Mouse (Mus musculus): Measurements from ENCODE around the gene Dennd1b. TPM values are rescaled to one million over a fixed set of nuclear protein-coding genes. Genes with fewer than 3 reads are reported as not detected.

Dennd1b gene
- total RNA-seq (2021): 10 to 100 TPM; 19.8 to 20.8 TPM

DNA sequence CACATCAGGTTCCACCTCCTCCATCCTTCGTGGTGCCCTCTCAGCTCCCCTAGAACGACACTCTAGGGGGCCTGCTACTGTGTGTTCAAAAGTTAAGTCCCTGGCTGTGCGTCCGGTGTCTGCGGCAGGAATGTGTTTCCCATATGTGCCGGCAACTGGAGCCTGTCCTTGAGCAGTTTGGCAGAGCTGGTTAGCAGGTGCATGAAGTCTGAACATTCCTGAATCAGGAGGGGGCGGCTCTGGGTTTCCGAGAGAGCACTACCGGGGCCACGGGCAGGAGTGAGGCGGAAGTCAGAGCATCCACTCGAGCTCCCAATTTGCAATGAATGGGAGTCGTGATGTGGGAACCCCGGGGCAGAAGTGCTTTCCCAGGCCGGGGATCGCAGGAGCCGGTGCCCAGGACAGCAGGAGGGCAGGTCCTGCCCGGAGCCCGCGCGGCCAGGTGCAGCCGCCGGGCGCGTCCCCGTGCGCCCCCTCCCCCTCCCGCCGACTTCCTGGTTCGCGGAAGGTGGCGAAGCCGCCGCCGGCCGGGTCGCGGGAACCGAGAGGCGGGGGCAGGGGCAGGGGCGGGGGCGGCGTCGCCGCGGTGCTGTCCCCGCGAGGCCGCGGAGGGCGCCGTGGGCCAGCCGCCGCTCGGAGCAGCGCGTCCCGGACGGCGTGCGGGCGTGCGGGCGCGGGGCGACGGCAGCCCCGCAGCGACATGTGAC is at the start of gene Dennd1b:
Dennd1b (plus strand) TSS at position 275 of the 707 bp plus-strand sequence.
- DNase-seq: peak; percentile 70 to 80

DNA sequence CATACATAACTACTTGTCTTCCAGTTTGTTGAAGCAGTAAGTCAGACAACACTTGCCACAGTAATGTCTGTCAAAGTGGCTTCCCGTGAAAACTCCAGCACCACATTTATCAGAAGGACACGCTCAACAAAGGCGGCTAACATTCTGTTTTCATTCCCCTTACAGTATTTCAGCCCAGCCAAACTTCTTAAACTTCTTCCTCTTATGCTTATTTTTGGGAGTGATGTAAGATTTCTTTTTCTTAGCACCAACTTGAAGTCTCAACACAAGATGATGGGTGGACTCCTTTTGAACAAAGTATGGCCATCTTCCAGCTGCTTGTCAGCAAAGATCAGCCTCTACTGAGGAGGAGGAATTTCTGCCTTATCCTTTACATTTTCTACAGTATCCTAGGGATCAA is 47.6 kb upstream of the Dennd1b start:
- no peak for DNase-seq
- intact Hi-C loops (cut with DNase I): no loop called here

More for the DNA sequence above, at the start of gene Dennd1b:
- intact Hi-C loops (cut with DNase I): loop anchor here (1.0 to 10.0 kb wide), 6 partner anchors 36 to 369 kb away; partner anchors contain the start of gene 2310009B15Rik

DNA sequence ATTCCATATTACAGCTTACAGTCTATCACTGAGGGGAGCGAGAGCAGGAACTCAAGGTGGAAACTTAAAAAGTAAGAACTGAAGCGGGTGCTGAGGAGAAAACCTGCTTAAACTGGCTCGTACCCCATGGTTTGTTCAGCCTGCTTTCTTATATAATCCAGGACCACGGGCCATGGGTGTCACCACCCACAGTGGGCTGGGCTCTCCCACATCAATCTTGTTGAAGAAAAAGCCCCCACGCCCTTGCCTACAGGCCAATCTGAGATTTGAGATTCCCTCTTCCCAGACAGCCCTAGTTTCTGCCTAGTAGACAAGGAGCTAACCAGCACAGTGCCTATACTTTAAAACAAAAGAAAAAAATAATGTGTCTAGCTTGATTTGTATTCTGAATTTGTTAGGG is 43.6 kb upstream of the Dennd1b start:
- intact Hi-C loops (cut with DNase I): no loop called here
- no peak for DNase-seq

DNA sequence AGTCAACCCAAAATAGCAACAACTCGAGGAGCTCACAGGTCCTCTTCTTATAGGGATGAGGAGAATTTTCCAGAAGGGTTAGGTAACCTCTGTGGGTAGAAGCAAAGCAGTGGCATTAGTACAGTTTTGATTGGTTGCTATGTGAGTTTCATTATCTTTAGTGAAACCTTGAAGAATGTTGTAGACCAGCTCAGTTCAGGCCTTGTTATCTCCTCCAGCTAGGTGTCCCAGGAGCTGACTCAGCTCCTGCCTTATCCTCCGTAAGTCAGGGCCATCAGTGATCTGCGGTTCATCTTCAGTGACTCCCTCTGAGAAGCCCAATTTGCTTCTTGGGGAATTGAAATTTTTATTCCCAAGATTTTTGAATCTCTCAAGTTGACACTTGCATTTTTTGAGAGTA is 43.2 kb upstream of the Dennd1b start:
- intact Hi-C loops (cut with DNase I): loop anchor here (5.0 to 10.0 kb wide), 2 partner anchors 117 to 305 kb away; no protein-coding TSS in a partner anchor
- DNase-seq: no peak

DNA sequence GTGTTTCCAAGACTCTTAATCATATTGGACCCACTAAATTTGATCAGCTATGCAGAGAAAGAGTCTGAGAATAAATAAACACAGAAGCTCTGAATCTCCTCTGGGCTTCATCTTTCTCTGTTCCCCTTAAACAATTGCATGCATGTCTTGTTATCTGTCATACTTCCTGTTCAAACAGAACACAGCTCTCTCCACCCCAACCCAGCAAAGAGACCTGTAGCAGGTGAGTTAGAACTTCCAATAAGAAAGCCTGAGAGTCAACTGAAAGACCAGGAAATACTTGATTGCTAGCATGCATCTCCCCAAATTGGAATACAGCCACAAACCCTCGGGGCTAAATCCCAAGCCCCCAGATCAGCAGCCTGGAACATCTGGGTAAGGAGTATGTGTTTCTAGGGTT is 42.4 kb upstream of the Dennd1b start:
- intact Hi-C loops (cut with DNase I): loop anchor here (5.0 to 10.0 kb wide), 2 partner anchors 117 to 306 kb away; no protein-coding TSS in a partner anchor

DNA sequence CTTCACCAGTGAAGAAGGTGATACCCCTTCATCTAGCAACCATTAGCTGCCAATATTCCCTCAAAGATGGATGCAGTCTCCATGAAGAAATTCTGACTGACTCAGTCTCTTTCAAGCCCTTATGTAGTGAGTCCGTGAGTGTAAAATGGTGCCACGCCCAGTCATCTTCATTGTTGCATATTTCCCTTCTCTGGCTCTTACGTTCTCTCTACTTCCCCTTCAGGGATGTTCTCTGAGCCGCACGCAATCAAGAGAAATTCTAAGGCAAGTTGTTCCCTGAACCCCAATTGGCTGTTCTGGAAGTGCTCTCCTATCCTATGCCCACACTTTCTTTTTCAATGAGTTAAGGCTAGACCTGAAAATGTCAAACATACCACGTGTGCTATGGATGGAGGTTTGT is 40.3 kb upstream of the Dennd1b start:
- no peak for DNase-seq
- intact Hi-C loops (cut with DNase I): loop anchor here (5.0 to 10.0 kb wide), 2 partner anchors 114 to 308 kb away; no protein-coding TSS in a partner anchor

More for the DNA sequence above, 42.4 kb upstream of the Dennd1b start:
- no peak for DNase-seq

DNA sequence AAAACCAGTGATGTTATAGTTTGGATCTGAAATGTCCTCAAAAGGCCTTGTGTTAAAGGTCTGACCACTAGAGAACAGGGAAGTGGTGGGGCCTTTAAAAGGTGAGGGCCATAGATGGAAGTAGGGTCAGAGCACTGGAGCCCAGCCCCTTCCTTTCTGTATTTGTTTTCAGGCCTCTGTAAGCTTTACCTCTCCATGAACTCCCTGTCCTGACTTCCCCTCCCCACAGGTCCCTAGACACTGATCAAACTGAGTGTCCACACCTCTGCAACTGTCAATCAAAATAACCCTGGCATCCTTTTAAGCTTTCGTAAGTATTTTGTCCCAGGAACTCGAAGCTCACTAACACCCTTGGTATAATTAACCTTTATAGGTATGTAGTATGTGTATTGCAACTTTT is 39.0 kb upstream of the Dennd1b start:
- intact Hi-C loops (cut with DNase I): loop anchor here (5.0 to 10.0 kb wide), 2 partner anchors 113 to 309 kb away; no protein-coding TSS in a partner anchor
- DNase-seq: no peak

DNA sequence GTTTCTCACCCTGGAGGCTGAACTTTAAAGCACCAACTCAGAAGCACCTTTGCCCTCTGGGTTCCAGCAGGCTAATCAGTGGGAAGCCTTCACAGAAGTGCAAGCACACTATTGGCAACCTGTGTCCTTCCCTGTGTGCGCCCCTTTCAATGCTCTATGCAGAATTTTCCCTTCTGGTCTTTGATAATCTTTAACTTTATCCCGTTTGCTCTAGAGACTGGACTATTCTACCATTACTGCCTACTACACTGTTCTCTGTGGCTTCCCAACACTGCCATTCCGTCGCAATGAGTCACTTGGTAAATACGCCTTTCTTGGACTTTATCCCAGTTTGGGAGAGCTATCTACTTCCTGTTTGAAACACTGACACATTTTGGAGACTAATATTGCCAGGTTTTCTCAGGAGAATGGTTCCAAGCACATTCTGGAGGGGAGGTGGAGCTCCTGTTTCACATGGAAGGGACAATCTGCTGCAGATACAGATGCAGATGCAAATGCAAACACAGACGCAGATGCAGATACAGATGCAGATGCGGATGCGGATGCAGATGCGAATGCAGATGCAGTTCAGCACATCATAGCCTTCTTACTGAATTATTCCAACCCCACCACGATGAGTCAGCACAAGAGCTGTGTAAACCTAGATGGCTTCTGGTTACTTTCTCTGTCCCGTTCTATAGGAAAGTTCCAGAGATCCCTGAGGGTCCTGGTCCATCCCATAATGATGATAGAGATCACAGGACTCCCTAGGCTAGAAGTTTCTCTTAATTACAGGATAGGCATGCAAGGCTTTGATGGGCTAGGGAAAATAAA is 34.4 kb upstream of the Dennd1b start:
- DNase-seq: peak; percentile 44 to 60
- intact Hi-C loops (cut with DNase I): loop anchor here (5.0 to 10.0 kb wide), 2 partner anchors 33 to 314 kb away; partner anchors contain the start of gene Dennd1b

DNA sequence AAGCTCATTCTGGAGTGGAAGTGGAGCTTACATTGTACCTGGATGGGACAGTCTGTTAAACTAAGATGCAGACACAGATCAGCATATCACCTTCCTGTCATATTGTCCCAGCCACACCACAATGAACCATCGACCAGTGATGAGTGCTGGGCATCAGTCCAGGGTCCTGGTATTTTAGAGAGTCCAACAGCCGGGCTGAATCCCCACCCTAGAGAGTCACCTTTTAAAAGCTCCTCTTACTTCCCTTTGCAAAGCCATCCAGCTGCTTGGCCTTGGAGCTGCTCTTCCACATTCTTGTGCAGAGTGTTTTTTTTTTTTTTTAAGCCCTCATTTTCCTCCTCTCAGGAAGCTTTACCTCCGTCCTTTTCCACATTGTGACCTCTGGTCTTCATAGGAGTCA is 33.2 kb upstream of the Dennd1b start:
- intact Hi-C loops (cut with DNase I): loop anchor here (5.0 to 10.0 kb wide), 2 partner anchors 32 to 315 kb away; partner anchors contain the start of gene Dennd1b

DNA sequence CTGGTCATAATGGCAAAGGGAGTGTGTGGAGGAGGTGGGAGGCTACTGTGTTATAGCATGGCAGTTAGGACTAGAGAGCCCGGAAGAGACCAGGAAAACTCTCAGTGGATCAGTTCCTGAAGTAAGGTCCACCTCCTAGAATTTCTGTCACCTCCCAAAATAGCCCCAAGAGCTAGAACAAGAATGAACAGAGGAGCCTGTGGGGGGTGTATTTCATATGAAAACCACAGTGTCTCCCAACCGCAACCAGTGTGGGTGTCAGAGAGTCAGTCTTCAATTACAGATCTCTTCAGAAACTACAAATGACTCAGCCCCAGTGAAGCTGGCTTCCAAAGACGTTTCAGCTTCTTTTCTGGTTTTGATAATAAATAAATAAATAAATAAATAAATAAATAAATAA is 32.4 kb upstream of the Dennd1b start:
- DNase-seq: no peak
- intact Hi-C loops (cut with DNase I): no loop called here

More for the DNA sequence above, 33.2 kb upstream of the Dennd1b start:
- DNase-seq: no peak

DNA sequence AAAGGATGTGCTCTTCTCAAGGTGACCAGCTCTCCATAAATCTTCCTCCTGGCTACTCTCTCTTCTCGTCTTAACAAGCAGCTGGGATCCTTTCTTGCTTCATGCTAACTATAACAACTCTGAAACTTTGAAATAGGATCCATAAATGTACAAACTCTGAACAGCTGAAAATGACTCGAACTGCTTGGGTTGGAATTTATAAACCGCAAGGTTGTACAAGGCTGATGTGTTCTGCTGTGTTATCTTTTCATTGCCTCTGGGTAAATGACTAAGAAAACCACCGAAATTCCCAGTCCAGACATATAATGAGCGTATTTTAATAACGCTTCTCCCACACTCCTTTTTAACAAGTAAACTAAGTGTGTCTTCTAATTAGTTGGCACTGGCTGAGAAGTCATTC is 27.1 kb upstream of the Dennd1b start:
- no peak for DNase-seq
- intact Hi-C loops (cut with DNase I): no loop called here

DNA sequence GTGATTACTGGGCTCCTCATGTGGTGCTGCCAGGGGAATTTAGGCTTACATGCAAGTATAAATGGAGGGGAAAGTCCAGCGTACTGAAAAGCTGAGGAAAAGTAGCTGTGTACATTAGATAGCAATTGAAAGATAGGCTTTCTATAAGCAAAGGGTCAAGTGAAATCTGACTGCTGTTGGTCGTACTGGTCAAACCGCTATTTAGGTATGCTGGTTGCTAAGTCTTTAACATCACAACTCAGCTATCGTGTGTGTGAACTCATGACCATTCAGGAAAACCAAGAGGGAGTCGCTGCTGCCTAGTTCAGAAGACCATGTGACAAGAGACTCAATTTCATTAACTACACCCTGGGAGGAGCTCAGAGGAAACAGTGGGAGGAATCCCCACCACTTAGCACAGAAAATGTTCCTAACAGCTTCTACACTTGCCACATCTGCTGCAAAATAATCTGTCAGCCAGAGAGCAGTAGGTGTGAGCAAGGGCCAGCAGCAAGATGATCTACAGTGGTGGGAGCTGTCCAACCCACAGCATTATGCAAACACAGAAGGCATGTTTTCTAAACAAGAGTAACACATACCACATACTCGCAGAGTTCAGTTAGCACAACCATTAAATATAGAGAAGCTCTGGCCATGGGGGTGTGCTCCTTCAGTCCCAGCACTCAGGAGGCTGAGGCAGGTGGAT is 25.4 kb upstream of the Dennd1b start:
- intact Hi-C loops (cut with DNase I): no loop called here

DNA sequence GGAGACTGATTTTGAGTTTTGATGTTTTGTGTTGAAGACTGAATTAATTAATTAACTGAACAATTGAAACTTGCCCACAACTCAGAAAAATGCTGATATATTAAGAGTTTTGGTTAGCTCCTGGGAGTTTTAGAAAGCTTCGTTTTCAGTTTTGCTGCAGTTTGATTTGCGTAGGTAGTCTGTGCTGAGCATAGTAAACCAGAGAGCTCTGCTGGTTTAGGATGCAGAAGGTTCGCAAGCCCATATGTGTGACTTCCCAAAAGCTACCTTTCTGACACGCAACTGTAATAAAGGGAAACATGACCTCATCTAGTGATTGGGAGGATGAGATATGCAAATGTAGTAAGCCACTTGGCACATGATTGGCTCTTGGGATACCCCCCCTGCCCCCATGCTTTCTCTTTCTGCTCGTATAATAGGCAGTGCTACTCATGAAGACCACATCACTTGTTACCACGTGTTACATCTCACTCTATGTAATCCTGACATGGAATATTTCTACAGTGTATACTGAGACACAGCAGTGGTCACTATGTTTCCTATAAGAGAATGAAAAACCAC is 23.6 kb upstream of the Dennd1b start:
- intact Hi-C loops (cut with DNase I): no loop called here
- DNase-seq: no peak

More for the DNA sequence above, 25.4 kb upstream of the Dennd1b start:
- no peak for DNase-seq

DNA sequence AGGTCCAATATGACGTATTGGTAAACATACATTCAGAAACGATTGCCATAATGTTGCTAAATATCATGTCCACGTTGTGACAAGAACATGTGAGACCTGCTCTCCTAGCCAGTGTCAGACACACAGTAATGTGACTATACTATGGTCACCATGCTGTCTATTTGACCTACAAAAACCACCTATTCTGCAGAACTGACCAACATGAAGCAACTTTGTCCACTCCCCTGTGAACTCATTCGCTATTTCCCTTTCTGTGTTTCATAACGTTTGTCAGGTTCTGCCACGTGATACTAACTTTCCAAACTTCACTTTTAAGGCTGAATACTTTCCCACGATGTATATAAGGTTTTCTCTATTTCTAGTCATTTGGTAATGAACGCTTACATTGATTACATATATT is 22.8 kb upstream of the Dennd1b start:
- no peak for DNase-seq
- intact Hi-C loops (cut with DNase I): no loop called here

DNA sequence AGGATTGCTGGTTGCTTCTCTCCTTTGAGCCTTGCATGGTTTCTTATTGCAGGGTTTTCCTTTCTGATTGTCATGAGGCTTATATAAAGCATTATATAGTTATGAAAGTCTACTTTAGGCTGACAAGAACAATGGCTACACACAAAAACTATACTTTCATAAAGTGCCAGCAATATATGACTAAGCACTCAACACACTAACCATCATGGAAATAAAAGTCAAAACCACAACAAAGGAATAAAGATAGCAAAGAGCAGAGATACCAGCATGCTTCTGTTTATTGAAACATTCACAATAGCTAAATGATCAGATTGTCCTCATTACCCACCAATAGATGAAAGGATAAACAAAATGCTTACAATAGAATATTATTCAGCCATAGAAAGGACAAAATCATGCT is 11.1 kb upstream of the Dennd1b start:
- intact Hi-C loops (cut with DNase I): no loop called here
- DNase-seq: no peak

DNA sequence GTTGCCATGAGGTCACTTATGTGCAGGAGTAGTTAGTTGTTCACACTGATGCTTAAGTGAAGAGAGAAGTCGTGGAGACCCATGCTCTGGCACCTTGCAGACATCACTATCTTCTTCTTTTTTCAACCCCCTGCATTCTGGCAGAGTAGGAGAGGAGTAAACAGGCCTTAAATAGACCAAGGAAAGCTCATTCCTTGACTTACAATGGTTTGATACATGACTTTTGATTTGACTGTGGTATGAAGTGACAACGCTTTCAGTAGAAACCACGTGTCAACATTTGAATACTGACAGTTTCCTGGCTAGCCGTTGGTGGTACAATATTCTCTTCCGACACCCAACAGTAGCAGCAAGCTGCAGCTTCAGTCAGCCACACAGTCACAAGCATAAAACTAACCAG is 8.3 kb upstream of the Dennd1b start:
- intact Hi-C loops (cut with DNase I): no loop called here
- DNase-seq: no peak

DNA sequence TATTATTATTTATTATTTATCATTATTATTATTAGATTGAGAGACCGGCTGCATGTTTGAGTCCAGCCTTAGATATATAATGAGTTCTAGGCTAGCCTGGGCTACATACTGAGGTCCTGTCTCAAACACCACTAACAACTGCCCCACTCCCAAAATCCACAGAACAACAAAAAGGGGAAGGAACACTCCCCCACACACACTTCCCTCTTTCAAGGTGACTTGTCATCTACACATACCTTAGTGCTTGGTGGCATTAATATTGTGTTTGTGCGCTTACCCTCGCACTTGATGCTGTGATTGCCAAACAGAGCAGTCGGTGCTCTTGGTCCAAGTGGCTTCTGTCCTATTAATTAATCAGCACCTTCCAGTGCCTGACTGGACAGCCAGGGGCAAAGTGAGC is 7.8 kb upstream of the Dennd1b start:
- DNase-seq: no peak
- intact Hi-C loops (cut with DNase I): no loop called here

DNA sequence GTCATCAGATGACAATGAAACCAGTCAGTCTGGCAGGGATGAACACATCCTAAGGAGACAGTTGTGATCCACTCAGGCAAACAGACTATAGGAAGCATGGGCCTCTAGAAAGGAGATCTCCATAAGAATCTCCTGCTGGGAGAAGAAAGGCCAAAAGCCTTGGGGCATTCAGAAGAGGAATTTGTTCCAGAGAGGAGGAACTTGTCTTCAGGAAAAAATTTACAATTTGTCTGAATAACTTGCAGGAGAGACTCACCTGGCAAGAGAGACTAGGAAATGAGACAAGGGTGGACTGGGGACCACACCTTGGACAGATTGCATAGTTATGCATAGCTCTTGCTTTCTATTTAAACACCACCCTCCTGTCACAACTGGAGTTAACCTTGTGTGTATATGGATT is 6.7 kb upstream of the Dennd1b start:
- intact Hi-C loops (cut with DNase I): no loop called here
- DNase-seq: no peak

DNA sequence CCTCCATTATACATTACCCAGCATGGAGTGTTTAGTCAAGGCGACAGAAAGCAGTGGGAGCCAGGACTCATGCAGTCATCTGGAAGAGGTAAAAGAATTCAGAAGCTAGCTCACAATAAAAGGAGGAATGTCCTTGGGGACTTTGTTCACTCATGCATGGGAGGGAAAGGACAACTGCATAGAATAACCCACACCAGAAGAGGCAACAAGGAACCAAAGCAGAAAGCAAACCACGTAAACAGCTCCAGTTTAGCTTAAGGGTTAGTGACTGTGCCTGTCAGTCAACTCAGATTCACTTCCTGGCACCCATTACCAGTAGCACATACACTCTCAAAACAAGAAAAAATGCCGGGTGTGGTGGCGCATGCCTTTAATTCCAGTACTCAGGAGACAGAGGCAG is 6.1 kb upstream of the Dennd1b start:
- no peak for DNase-seq
- intact Hi-C loops (cut with DNase I): no loop called here

DNA sequence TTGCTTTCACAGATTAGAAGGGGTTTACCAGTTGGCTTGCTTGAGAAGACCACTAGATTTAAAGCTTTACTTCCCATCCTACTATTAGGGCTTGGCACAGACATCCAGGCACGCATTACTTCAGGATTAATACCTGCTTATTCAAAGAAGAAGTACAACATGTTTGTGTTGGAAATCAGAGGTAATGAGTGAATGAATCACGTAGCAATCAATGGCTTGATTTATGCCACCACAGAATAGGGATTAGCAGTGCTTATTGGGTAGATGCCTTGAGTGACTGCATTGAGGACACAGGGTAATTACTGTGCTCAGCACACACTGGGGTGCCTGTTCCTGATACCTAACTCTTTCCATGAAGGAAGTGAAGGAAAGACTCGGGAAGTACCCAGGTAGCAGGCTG is 4.4 kb upstream of the Dennd1b start:
- intact Hi-C loops (cut with DNase I): no loop called here

More for the DNA sequence above, 4.4 kb upstream of the Dennd1b start:
- no peak for DNase-seq

All from heart, postnatal 36 days (tissue).